Mouse (Mus musculus): ENCODE measurements around the gene Chaf1a. TPM values are rescaled to one million over a fixed set of nuclear protein-coding genes. Genes with fewer than 3 reads are reported as not detected.

Gene Chaf1a
- polyA plus RNA-seq (2014; fragmentation: Nextera tagmentation; extraction: Ambion mirVana): 9.0 and 9.2 TPM in 2 replicates

GRCm38 (mm10) chr17:56040030-56040856, at the start of gene Chaf1a:
Gene Chaf1a (plus strand): TSS chr17:56040439.
- under 1% methylated on average over 68 of the region's 68 CpGs for WGBS
- Histone ChIP-seq H3K4me2 (ENCODE audit: low read length) (peak within 1 kb of the TSS; percentile 92), H3K4me3 (ENCODE audit: control insufficient read depth in 1 of 2, insufficient read depth in 1 of 2, low read depth in 1 of 2, low read length in 2 of 2) (peak within 1 kb of the TSS; percentile 75 to 82), H3K4me1 (ENCODE audit: control insufficient read depth in 2 of 2, insufficient read depth in 2 of 2, low read length in 2 of 2) (peaks cover 5 to 19% of the 10 kb centered on the region in 2 experiments), H3K9ac (ENCODE audit: low read length) (peak within 1 kb of the TSS; percentile 90), H3K27ac (replicated peaks in 1 of 2; ENCODE audit: control insufficient read depth in 1 of 2, insufficient read depth in 1 of 2, low read depth in 2 of 2, low read length in 2 of 2) (peak within 1 kb of the TSS; percentile 54 to 68), H3K27me3 (ENCODE audit: control insufficient read depth, insufficient read depth, low read length) (no peaks in the 10 kb centered on the region), H3K36me3 (ENCODE audit: control insufficient read depth, insufficient read depth, low read length) (peaks cover 14% of the 10 kb centered on the region), H3K9me3 (ENCODE audit: control insufficient read depth, low read length) (no peaks in the 10 kb centered on the region)
- ATAC-seq (ENCODE audit: insufficient number of reproducible peaks, insufficient read depth, low FRiP score, low read depth): peak; percentile 81

- Histone ChIP-seq H3K4me2 (ENCODE audit: low read length) (no peak overlapping the region), H3K9ac (ENCODE audit: low read length) (no peak overlapping the region), H3K9me3 (ENCODE audit: control insufficient read depth, low read length) (no peaks in the 10 kb centered on the region), H3K27me3 (ENCODE audit: control insufficient read depth, insufficient read depth, low read length) (peaks cover 10% of the 10 kb centered on the region; the same call in 1 of the 2 replicates), H3K36me3 (ENCODE audit: control insufficient read depth, insufficient read depth, low read length) (no peaks in the 10 kb centered on the region), H3K27ac (replicated peaks in 1 of 2; ENCODE audit: control insufficient read depth in 1 of 2, insufficient read depth in 1 of 2, low read depth in 2 of 2, low read length in 2 of 2) (no peak overlapping the region), H3K4me3 (ENCODE audit: control insufficient read depth in 1 of 2, insufficient read depth in 1 of 2, low read depth in 1 of 2, low read length in 2 of 2) (no peak overlapping the region), H3K4me1 (ENCODE audit: control insufficient read depth in 2 of 2, insufficient read depth in 2 of 2, low read length in 2 of 2) (peaks cover 0 to 3% of the 10 kb centered on the region in 2 experiments; a peak in 1 of 4 replicates)
- WGBS: 85% methylated on average over 15 of the region's 15 CpGs
- ATAC-seq (ENCODE audit: insufficient number of reproducible peaks, insufficient read depth, low FRiP score, low read depth): no peak
Measured at GRCm38 (mm10) chr17:55996007-55996406, 44.2 kb upstream of the Chaf1a start.

GRCm38 (mm10) chr17:55999794-56000499, 40.3 kb upstream of the Chaf1a start:
- peaks cover 19% of the 10 kb centered on the region; the same call in 1 of the 2 replicates for H3K27me3 ChIP-seq (ENCODE audit: control insufficient read depth, insufficient read depth, low read length)
- H3K9me3 ChIP-seq (ENCODE audit: control insufficient read depth, low read length): no peaks in the 10 kb centered on the region
- peaks cover 0 to 3% of the 10 kb centered on the region in 2 experiments; a peak in 1 of 4 replicates for H3K4me1 ChIP-seq (ENCODE audit: control insufficient read depth in 2 of 2, insufficient read depth in 2 of 2, low read length in 2 of 2)
- no peak overlapping the region for H3K9ac ChIP-seq (ENCODE audit: low read length)
- ATAC-seq (ENCODE audit: insufficient number of reproducible peaks, insufficient read depth, low FRiP score, low read depth): no peak
- H3K4me2 ChIP-seq (ENCODE audit: low read length): peak overlapping the region; percentile 23
- WGBS: 11% methylated on average over 30 of the region's 30 CpGs
- 0 out of 4 replicates have a peak overlapping the region, but pooled peaks of 1 of the 2 experiments have one; percentile 3 for H3K4me3 ChIP-seq (ENCODE audit: control insufficient read depth in 1 of 2, insufficient read depth in 1 of 2, low read depth in 1 of 2, low read length in 2 of 2)
- no peaks in the 10 kb centered on the region for H3K36me3 ChIP-seq (ENCODE audit: control insufficient read depth, insufficient read depth, low read length)
- H3K27ac ChIP-seq (replicated peaks in 1 of 2; ENCODE audit: control insufficient read depth in 1 of 2, insufficient read depth in 1 of 2, low read depth in 2 of 2, low read length in 2 of 2): no peak overlapping the region

GRCm38 (mm10) chr17:56003000-56003399, 37.2 kb upstream of the Chaf1a start:
- no peak overlapping the region for H3K4me2 ChIP-seq (ENCODE audit: low read length)
- H3K4me3 ChIP-seq (ENCODE audit: control insufficient read depth in 1 of 2, insufficient read depth in 1 of 2, low read depth in 1 of 2, low read length in 2 of 2): no peak overlapping the region
- peaks cover 19% of the 10 kb centered on the region; the same call in 1 of the 2 replicates for H3K27me3 ChIP-seq (ENCODE audit: control insufficient read depth, insufficient read depth, low read length)
- ATAC-seq (ENCODE audit: insufficient number of reproducible peaks, insufficient read depth, low FRiP score, low read depth): no peak
- peaks cover 9 to 11% of the 10 kb centered on the region in 2 experiments; a peak in 3 of 4 replicates for H3K4me1 ChIP-seq (ENCODE audit: control insufficient read depth in 2 of 2, insufficient read depth in 2 of 2, low read length in 2 of 2)
- H3K36me3 ChIP-seq (ENCODE audit: control insufficient read depth, insufficient read depth, low read length): no peaks in the 10 kb centered on the region
- H3K27ac ChIP-seq (replicated peaks in 1 of 2; ENCODE audit: control insufficient read depth in 1 of 2, insufficient read depth in 1 of 2, low read depth in 2 of 2, low read length in 2 of 2): no peak overlapping the region
- H3K9ac ChIP-seq (ENCODE audit: low read length): no peak overlapping the region
- WGBS: 72% methylated on average over 3 of the region's 3 CpGs
- H3K9me3 ChIP-seq (ENCODE audit: control insufficient read depth, low read length): no peaks in the 10 kb centered on the region

- Histone ChIP-seq H3K4me1 (ENCODE audit: control insufficient read depth in 2 of 2, insufficient read depth in 2 of 2, low read length in 2 of 2) (peaks cover 14 to 20% of the 10 kb centered on the region in 2 experiments), H3K9me3 (ENCODE audit: control insufficient read depth, low read length) (no peaks in the 10 kb centered on the region), H3K36me3 (ENCODE audit: control insufficient read depth, insufficient read depth, low read length) (no peaks in the 10 kb centered on the region), H3K27ac (replicated peaks in 1 of 2; ENCODE audit: control insufficient read depth in 1 of 2, insufficient read depth in 1 of 2, low read depth in 2 of 2, low read length in 2 of 2) (peak within 1 kb of the TSS in 1 of 2 experiments; percentile 5; a peak in 1 of 4 replicates), H3K9ac (ENCODE audit: low read length) (peak within 1 kb of the TSS; percentile 51; the same call in 1 of the 2 replicates), H3K4me2 (ENCODE audit: low read length) (peak within 1 kb of the TSS; percentile 48), H3K4me3 (ENCODE audit: control insufficient read depth in 1 of 2, insufficient read depth in 1 of 2, low read depth in 1 of 2, low read length in 2 of 2) (peak within 1 kb of the TSS; percentile 24 to 35), H3K27me3 (ENCODE audit: control insufficient read depth, insufficient read depth, low read length) (peaks cover 13% of the 10 kb centered on the region; the same call in 1 of the 2 replicates)
- no peak for ATAC-seq (ENCODE audit: insufficient number of reproducible peaks, insufficient read depth, low FRiP score, low read depth)
- WGBS: 26% methylated on average over 12 of the region's 13 CpGs
Measured at GRCm38 (mm10) chr17:56005415-56006061, 34.7 kb upstream of the Chaf1a start, which contains the start of the genes Stap2 and Mpnd. Gene Stap2 (minus strand): TSS chr17:56005584. Gene Mpnd (plus strand): TSS chr17:56005711.

- H3K36me3 ChIP-seq (ENCODE audit: control insufficient read depth, insufficient read depth, low read length): peaks cover 9% of the 10 kb centered on the region
- no peak overlapping the region; a peak in 1 of 4 replicates for H3K27ac ChIP-seq (replicated peaks in 1 of 2; ENCODE audit: control insufficient read depth in 1 of 2, insufficient read depth in 1 of 2, low read depth in 2 of 2, low read length in 2 of 2)
- H3K4me3 ChIP-seq (ENCODE audit: control insufficient read depth in 1 of 2, insufficient read depth in 1 of 2, low read depth in 1 of 2, low read length in 2 of 2): no peak overlapping the region
- WGBS: 36% methylated on average over 10 of the region's 10 CpGs
- peaks cover 14 to 21% of the 10 kb centered on the region in 2 experiments for H3K4me1 ChIP-seq (ENCODE audit: control insufficient read depth in 2 of 2, insufficient read depth in 2 of 2, low read length in 2 of 2)
- peaks cover 4% of the 10 kb centered on the region; the same call in 1 of the 2 replicates for H3K27me3 ChIP-seq (ENCODE audit: control insufficient read depth, insufficient read depth, low read length)
- no peaks in the 10 kb centered on the region for H3K9me3 ChIP-seq (ENCODE audit: control insufficient read depth, low read length)
- no peak overlapping the region for H3K4me2 ChIP-seq (ENCODE audit: low read length)
- no peak for ATAC-seq (ENCODE audit: insufficient number of reproducible peaks, insufficient read depth, low FRiP score, low read depth)
- H3K9ac ChIP-seq (ENCODE audit: low read length): no peak overlapping the region
Measured at GRCm38 (mm10) chr17:56006956-56007355, 33.3 kb upstream of the Chaf1a start.

All from heart, embryonic 14.5 days (tissue).